Mouse (Mus musculus) embryonic facial prominence, embryonic 15.5 days (tissue): ENCODE results near the gene Fam57b. TPM values are rescaled to one million over a fixed set of nuclear protein-coding genes. Genes with fewer than 3 reads are reported as not detected.
A peak's percentile ranks its signal among the peaks of the same experiment; 100 is the strongest.
"Not testable (repeated sequence)": the region's sequence is repeated elsewhere in the genome, so short reads cannot be mapped to it uniquely, and the experiment has no call there.

Experiments used
- ATAC-seq: fragments of 200-750 bp; cut with Nextera tagmentation; 2 replicates; pipeline ENCODE4 v1.8.0; 2017; ENCODE audit warnings: low read depth, moderate TSS enrichment; ENCODE audit not compliant: insufficient number of reproducible peaks, low FRiP score, low TSS enrichment
- H3K27ac ChIP-seq: fragments of 300-500 bp; sonication (generic); replicated peaks from 2 replicates; pipeline ENCODE4 v1.5.1; 2015; ENCODE audit warnings: mild to moderate bottlenecking, inconsistent platforms
- H3K27me3 ChIP-seq: fragments of 300-500 bp; sonication (generic); 2 replicates; pipeline ENCODE4 v1.6.1; 2015; ENCODE audit warnings: inconsistent platforms
- H3K36me3 ChIP-seq: fragments of 300-500 bp; sonication (generic); 2 replicates; pipeline ENCODE4 v1.6.1; 2015; ENCODE audit warnings: mild to moderate bottlenecking, inconsistent platforms
- H3K4me1 ChIP-seq: fragments of 300-500 bp; sonication (generic); 2 replicates; pipeline ENCODE4 v1.6.1; 2015; ENCODE audit warnings: inconsistent platforms
- H3K4me2 ChIP-seq: fragments of 300-500 bp; sonication (generic); replicated peaks from 2 replicates; pipeline ENCODE4 v1.6.1; 2015; ENCODE audit warnings: mild to moderate bottlenecking, inconsistent platforms
- H3K4me3 ChIP-seq: fragments of 300-500 bp; sonication (generic); replicated peaks from 2 replicates; pipeline ENCODE4 v1.5.1; 2015; ENCODE audit warnings: mild to moderate bottlenecking, inconsistent platforms
- H3K9ac ChIP-seq: fragments of 300-500 bp; sonication (generic); 2 replicates; pipeline ENCODE4 v1.6.1; 2015; ENCODE audit warnings: inconsistent platforms
- H3K9me3 ChIP-seq: fragments of 300-500 bp; sonication (generic); replicated peaks from 2 replicates; pipeline ENCODE4 v1.6.1; 2016; ENCODE audit warnings: inconsistent platforms
- WGBS: fragments of 180-500 bp; shearing (Covaris S2); methylation state at CpG from one replicate; pipeline ENCODE4 v1.1.7; 2015; 5-methylcytosine and 5-hydroxymethylcytosine counted together
- polyA plus RNA-seq: library from polyadenylated mRNA; unstranded; fragments of >200 nt; fragmentation: Nextera tagmentation; extraction: Ambion mirVana; gene quantifications from 2 replicates; pipeline ENCODE4 v1.2.1, GENCODE M21; 2015

The Fam57b gene
- polyA plus RNA-seq, 1 experiment from 2014 or later = 0.53 TPM

GRCm38 (mm10) chr7:126778147-126778546 lies 19.3 kb upstream of the Fam57b start:
- ATAC-seq = no peak
- H3K27me3 ChIP-seq = no peaks in the 10 kb centered on the region
- no peak overlapping the region for H3K4me3 ChIP-seq
- H3K36me3 ChIP-seq = peaks cover 10% of the 10 kb centered on the region; the same call in 1 of the 2 replicates
- no peak overlapping the region for H3K9ac ChIP-seq
- no peak overlapping the region for H3K27ac ChIP-seq
- 82% methylated on average over 3 of the region's 3 CpGs for WGBS
- H3K4me1 ChIP-seq = peaks cover 46% of the 10 kb centered on the region
- H3K9me3 ChIP-seq = no peaks in the 10 kb centered on the region
- H3K4me2 ChIP-seq = peak overlapping the region; percentile 89; the same call in 1 of the 2 replicates

DNA sequence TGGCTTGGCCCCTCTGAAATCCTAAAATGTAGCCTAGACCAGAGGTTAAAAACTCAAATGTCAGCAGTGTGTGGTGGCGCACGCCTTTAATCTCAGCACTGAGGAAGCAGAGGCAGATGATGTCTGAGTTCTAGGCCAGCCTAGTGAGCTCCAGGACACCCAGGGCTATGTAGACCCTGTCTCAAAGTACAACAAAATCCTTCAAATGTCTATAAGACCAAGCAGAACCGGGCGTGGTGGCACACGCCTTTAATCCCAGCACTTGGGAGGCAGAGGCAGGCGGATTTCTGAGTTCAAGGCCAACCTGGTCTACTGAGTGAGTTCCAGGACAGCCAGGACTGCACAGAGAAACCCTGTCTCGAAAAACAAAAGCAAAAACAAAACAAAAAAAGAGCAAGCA lies 18.4 kb upstream of the Fam57b start:
- H3K4me2 ChIP-seq, H3K4me3 ChIP-seq, H3K27ac ChIP-seq, H3K27me3 ChIP-seq, ATAC-seq, H3K9ac ChIP-seq, H3K9me3 ChIP-seq: not testable (repeated sequence)
- WGBS = 92% methylated on average over 7 of the region's 7 CpGs
- Histone ChIP-seq H3K36me3 (peaks cover 14% of the 10 kb centered on the region), H3K4me1 (peaks cover 46% of the 10 kb centered on the region)

- WGBS = under 1% methylated on average over 21 of the region's 21 CpGs
- Histone ChIP-seq H3K36me3 (peaks cover 26% of the 10 kb centered on the region), H3K4me1 (peaks cover 46% of the 10 kb centered on the region), H3K4me3 (peak overlapping the region; percentile 47), H3K9me3 (no peaks in the 10 kb centered on the region), H3K4me2 (peak overlapping the region; percentile 90), H3K9ac (peak overlapping the region; percentile 40), H3K27ac (peak overlapping the region; percentile 48), H3K27me3 (no peaks in the 10 kb centered on the region)
- peak; percentile 48; the same call in 1 of the 2 replicates for ATAC-seq
These were observed 17.2 kb upstream of the Fam57b start for GRCm38 (mm10) chr7:126779983-126780970.

GRCm38 (mm10) chr7:126780971-126781635 lies 16.4 kb upstream of the Fam57b start, which contains the start of gene Tbx6:
Gene Tbx6, plus strand, starts transcription at chr7:126781483.
- ATAC-seq = no peak
- H3K27ac ChIP-seq = peak within 1 kb of the TSS; percentile 48; the same call in 1 of the 2 replicates
- H3K4me3 ChIP-seq = peak within 1 kb of the TSS; percentile 47
- peaks cover 39% of the 10 kb centered on the region for H3K4me1 ChIP-seq
- peaks cover 33% of the 10 kb centered on the region for H3K36me3 ChIP-seq
- no peaks in the 10 kb centered on the region for H3K9me3 ChIP-seq
- H3K27me3 ChIP-seq = no peaks in the 10 kb centered on the region
- peak within 1 kb of the TSS; percentile 40 for H3K9ac ChIP-seq
- peak within 1 kb of the TSS; percentile 90 for H3K4me2 ChIP-seq
- WGBS = 5% methylated on average over 22 of the region's 22 CpGs

DNA sequence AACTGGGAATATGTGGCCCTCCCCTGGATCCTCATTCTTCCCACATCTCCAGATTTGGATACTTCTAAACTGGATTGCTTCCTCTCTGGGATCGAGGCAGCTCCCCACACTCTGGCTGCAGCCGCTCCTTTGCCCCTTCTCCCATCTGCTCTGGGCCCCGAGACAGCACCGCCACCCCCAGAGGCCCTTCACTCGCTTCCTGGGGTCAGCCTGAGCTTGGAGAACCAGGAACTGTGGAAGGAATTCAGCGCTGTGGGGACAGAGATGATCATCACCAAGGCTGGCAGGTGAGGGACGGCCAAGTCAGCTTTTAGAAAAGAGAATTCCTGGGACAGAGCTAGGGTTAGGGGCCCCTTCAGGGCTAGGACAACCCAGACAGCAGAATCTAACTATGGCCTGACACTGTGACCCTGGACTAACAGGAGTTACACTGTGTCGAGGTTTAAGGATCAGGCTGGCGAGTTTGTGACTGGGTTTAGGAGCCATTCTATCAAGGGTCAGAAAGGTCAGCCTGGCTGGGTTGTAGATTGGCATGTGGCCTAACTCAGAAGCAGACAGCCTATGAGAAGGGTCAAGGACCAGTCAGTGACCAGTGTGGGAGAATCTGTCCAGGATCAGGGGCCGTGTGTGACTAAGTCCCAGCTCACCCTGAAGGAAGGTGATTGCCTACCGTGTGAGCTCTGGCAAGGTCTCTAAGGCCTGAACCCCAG lies 15.7 kb upstream of the Fam57b start:
- no peak for ATAC-seq
- H3K4me3 ChIP-seq = no peak overlapping the region
- peak overlapping the region; percentile 90 for H3K4me2 ChIP-seq
- no peaks in the 10 kb centered on the region for H3K27me3 ChIP-seq
- peaks cover 36% of the 10 kb centered on the region for H3K4me1 ChIP-seq
- H3K27ac ChIP-seq = no peak overlapping the region
- H3K36me3 ChIP-seq = peaks cover 40% of the 10 kb centered on the region
- no peak overlapping the region for H3K9ac ChIP-seq
- WGBS = 34% methylated on average over 11 of the region's 11 CpGs
- H3K9me3 ChIP-seq = no peaks in the 10 kb centered on the region

GRCm38 (mm10) chr7:126782693-126783092 lies 14.8 kb upstream of the Fam57b start:
- Histone ChIP-seq H3K4me2 (no peak overlapping the region), H3K27me3 (no peaks in the 10 kb centered on the region), H3K4me3 (no peak overlapping the region), H3K4me1 (peaks cover 29% of the 10 kb centered on the region), H3K36me3 (peaks cover 49% of the 10 kb centered on the region), H3K27ac (no peak overlapping the region), H3K9me3 (no peaks in the 10 kb centered on the region), H3K9ac (no peak overlapping the region)
- 81% methylated on average over 13 of the region's 13 CpGs for WGBS
- ATAC-seq = no peak

- Histone ChIP-seq H3K4me3 (no peak overlapping the region), H3K9me3 (no peaks in the 10 kb centered on the region), H3K4me1 (peaks cover 22% of the 10 kb centered on the region), H3K9ac (no peak overlapping the region), H3K36me3 (peaks cover 59% of the 10 kb centered on the region), H3K27ac (no peak overlapping the region), H3K4me2 (no peak overlapping the region), H3K27me3 (no peaks in the 10 kb centered on the region)
- WGBS = 80% methylated on average over 7 of the region's 7 CpGs
- no peak for ATAC-seq
These were observed 13.0 kb upstream of the Fam57b start for GRCm38 (mm10) chr7:126784469-126784868.

- no peaks in the 10 kb centered on the region for H3K27me3 ChIP-seq
- ATAC-seq = no peak
- WGBS = 82% methylated on average over 4 of the region's 4 CpGs
- no peak overlapping the region for H3K27ac ChIP-seq
- no peak overlapping the region for H3K4me3 ChIP-seq
- H3K9ac ChIP-seq = no peak overlapping the region
- H3K36me3 ChIP-seq = peaks cover 65% of the 10 kb centered on the region
- no peaks in the 10 kb centered on the region for H3K9me3 ChIP-seq
- no peak overlapping the region for H3K4me2 ChIP-seq
- H3K4me1 ChIP-seq = peaks cover 17% of the 10 kb centered on the region
These were observed 12.4 kb upstream of the Fam57b start for GRCm38 (mm10) chr7:126785056-126785455.

DNA sequence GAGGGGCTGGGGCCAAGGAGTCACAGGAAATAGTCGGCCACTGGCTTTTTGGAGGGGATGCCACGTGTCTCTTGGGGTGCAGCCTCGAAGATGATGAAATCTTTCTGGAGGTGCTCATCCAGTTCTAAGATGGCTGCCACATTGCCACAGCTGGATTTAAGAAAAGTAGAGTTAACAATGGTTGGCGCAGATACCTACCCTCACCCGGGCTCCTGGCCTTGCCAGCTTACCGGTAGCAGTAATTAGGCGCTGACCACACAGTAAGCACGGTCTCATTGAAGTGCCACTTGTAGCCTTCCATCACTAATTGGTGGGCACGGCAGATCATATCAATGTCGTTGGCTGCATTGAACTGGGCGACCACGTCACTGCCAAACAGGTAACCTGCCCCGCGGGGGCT lies 11.3 kb upstream of the Fam57b start:
- no peaks in the 10 kb centered on the region for H3K27me3 ChIP-seq
- ATAC-seq = no peak
- no peaks in the 10 kb centered on the region for H3K9me3 ChIP-seq
- WGBS = 91% methylated on average over 14 of the region's 14 CpGs
- peaks cover 67% of the 10 kb centered on the region for H3K36me3 ChIP-seq
- H3K4me1 ChIP-seq = peaks cover 14% of the 10 kb centered on the region
- H3K9ac ChIP-seq = no peak overlapping the region
- H3K4me3 ChIP-seq = no peak overlapping the region
- H3K4me2 ChIP-seq = no peak overlapping the region
- no peak overlapping the region for H3K27ac ChIP-seq

GRCm38 (mm10) chr7:126789141-126789540 lies 8.3 kb upstream of the Fam57b start:
- Histone ChIP-seq H3K27ac (no peak overlapping the region), H3K9me3 (no peaks in the 10 kb centered on the region), H3K36me3 (peaks cover 67% of the 10 kb centered on the region), H3K4me2 (no peak overlapping the region), H3K9ac (no peak overlapping the region), H3K27me3 (no peaks in the 10 kb centered on the region), H3K4me1 (peaks cover 21% of the 10 kb centered on the region), H3K4me3 (no peak overlapping the region)
- WGBS = 88% methylated on average over 4 of the region's 4 CpGs
- no peak for ATAC-seq
